Mouse (Mus musculus) layer of hippocampus, postnatal 25 days (tissue): ENCODE measurements around the gene Fbp2. TPM values are rescaled to one million over a fixed set of nuclear protein-coding genes. Genes with fewer than 3 reads are reported as not detected.
"Not testable (repeated sequence)": the region's sequence is repeated elsewhere in the genome, so short reads cannot be mapped to it uniquely, and the experiment has no call there.

ENCODE experiments used
- DNase-seq, 2 experiments: peaks; one replicate each; pipeline ENCODE4 v3.0.0; 2022; ENCODE audit warnings: mixed read lengths in 2 of 2, low spot score in 1 of 2; ENCODE audit errors: extremely low spot score in 1 of 2
- total RNA-seq, 2 experiments: library from RNA; stranded (reverse); gene quantifications; 2 replicates each; pipeline ENCODE4 v1.2.3; 2021

The Fbp2 gene
- total RNA-seq, 2 experiments from 2014 or later: not detected

DNA sequence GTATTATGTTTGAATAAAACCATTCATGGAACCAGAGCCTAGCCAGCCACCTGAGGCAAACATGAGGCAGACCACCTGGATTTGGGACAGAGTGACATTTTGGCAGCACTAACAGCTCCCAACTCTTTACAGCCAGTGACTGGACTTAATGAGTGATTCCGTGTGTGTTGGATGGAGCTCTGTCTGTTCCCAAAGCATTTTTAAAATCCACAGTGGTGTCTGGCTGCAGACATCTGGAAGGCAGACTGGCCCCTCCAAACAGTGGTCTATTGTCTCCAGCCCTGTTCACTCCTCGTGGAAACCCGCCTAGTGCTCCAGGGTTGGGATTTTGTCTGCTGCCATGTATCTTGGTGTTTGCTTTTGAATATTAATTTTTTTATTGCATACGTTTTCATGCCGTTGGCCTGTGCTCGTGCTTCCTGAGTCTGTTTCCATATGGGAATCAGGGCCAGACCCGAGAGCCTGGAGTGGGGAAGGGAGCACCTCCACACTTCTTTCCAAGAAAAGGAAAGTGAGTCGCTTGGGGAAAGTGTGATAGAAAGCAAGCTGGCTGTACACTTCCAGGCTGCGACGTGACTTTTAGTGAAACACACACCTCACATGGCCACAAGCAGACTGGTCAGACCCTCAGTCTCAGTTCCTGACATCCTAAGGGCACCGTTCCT is 7.6 kb upstream of the Fbp2 start:
- DNase-seq: no peak

DNA sequence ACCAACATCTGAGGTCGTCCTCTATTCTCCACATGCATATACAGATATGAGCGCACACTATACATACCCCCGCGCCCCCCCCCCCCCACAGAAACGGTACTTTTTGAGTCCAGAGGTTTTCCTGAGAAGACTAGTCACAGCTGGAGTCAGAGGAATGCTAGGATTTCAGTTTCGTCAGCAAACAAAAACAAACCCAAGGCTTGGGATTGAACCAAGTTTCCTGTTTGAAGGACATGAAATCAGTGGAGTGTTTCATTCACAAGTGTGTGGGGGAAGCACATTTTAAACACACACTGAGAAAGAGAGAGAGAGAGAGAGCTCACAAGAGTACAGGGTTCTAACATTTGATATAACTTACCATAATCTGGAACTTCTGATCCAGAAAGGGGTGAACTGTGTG is 5.5 kb upstream of the Fbp2 start:
- DNase-seq: no peak

DNA sequence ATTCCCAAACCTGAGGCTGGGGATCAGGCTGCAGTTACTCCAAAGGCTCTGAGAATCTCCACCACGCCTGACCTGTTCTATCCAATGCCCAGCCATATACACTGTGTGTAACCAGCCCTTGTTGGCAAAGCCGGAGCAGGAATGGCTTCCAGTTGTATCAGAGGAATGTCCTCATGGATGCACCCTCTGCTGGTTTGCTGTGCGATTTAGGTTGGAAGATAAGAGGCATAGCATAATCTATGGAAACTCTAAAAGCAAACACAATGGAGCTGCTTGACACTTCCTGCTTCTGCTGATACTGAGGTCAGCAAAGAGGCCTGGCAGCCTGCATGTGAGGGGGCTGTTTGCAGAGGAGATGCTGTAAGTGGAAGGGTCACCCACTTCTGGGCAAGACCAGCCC is 4.7 kb upstream of the Fbp2 start:
- no peak for DNase-seq

DNA sequence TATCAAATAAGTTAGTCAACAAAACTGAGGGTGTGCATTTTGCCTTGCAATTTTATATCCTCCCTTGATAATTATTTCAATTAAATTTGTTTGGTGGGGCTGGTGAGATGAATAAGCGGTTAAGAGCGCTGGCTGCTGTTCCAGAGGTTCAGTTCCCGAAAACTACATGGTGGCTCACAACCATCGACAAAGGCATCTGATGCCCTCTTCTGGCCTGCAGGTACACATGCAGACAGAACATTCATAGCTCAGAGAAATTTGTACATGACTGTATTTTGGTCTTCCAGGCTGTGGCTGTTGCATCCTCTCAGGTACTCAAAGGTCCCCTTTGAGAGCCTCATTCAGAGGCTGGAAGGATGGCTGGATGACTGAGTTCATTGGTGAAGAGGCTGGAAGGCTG is 1.8 kb upstream of the Fbp2 start:
- DNase-seq: no peak

DNA sequence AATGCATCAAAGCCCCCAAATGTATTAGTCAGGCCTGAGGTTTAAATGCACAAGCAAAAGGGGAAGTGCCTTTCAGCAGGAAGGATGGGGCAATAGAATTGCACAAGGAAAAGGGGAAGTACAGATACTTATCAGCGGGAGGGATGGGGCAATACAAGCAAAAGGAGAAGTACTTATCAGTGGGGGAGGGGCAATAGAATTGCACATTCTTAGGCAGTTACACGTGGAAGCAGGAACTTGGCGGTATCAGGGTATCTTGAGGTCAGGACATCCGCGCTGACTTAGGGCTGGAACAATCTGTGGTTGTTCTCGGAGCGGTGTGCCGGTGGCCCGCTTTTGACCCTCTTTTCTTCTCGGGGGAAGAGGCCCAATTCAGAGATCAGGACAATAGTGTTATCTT is 1.0 kb upstream of the Fbp2 start:
- DNase-seq: not testable (repeated sequence)

DNA sequence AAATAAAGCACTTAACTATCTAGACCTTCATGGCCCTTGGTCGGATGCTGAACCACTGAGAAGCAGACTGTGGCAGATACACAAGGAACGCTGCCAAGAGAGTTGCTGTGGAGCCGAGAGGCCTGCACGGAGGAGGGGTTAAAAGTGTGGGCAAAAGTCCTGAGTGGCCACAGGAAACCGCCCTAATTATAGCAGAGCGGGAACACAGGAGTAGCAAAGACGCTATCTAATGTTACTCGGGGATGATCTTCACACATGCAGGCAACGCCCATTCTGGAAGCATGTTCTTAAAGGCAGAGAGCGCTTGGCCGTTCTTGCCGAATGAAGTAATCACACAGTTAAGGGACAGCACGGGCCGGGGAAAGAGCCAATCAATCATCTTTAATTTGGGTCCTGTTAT is 1.4 kb downstream of the Fbp2 start:
- no peak for DNase-seq

DNA sequence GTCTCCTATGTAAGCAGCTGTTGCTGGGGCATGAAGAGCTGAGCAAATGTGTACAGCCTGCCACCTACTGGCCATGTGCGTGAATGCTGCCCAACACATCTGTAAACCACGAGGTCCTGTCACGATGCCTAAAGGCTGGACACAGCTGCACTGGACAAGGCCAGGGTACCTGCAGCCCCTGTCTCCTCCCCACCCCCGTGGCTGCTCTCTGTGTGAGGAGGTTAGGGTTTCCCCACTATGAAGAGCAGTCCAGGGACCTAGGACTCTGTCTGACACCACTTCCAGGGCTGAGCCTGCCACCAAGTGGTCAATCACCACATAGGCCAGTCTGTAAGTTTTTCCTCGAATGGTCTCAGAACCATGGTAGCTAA is 1.9 kb downstream of the Fbp2 start:
- peak; percentile 33 to 65 for DNase-seq

DNA sequence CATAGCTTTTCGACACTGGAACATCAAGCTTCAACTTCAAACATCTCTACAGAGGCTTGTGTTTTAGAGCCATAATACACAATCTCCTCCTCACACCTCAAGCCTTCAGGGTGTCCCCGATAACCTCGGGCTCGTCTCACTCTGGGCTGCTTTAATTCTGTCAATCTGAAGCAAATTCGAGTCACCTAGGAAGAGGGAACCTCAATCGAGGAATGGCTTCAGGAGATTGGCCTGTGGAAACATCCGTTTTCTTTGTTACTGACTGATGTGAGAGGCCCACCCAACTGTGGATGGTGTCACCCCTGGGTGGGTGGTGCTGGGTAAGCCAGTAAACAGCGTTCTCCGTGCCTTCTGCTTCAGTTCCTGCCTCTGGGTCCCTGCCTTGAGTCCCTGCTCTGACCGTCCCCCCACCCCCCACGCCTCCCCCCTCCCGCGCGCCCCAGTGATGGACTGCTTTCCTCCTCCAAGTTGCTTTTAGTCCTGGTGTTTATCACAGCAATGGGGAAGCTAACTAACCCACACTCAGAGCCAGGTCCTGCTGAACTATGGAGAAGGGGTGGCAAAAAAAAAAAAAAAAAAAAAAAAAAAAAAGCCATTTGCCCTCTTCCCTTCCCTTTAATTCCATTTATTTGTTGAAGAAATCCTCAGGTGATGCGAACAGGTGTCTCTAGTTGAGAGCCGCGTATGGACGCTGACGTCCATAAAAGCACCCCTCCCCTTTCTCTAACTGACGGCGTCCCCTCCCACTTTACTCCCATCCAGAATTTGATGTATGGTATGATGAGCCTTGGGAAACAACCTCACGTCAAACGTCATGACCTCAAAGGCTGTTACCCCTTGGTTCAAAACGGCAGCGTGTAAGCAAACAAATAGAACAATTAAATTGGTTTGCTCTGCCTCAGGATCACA is 2.6 kb downstream of the Fbp2 start:
- no peak for DNase-seq

DNA sequence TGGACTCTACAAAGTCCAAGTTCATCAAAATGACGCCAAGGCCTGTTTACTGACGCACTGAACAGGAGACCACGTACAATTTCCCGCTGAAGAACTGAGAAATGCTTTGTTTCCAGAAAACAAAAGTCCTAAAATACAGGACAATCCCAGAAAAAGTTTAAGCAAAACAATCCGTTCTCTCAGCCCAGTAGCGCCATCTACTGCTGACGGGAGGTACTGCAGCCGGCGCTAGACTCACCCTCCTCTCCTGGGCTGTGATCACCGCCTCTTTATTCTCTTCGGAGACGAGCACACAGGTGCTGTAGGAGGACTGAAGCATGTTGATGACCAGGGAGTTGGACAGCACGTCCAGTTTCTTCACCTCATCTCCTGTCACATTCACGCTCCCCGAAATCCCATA is 3.6 kb downstream of the Fbp2 start:
- peak; percentile 69 to 91 for DNase-seq

DNA sequence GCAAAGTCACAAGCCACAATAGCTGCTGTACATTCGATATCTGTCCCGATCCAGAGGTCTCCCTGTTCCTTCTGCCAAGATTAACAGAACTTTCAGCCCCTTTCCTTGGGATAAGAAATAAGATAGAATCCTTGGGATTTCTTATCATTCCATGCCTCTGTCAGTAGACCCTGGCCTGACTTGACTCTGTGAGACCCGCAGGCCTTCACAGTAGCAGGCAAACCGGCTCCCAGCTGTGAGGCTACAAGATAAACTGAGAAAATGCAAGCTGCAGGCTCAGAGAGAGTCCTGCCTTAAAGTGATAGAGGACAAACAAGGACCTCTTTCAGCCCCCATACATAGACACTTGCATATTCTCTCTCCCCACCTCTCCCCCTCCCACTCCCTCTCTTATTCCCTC is 24.9 kb downstream of the Fbp2 start:
- no peak for DNase-seq

DNA sequence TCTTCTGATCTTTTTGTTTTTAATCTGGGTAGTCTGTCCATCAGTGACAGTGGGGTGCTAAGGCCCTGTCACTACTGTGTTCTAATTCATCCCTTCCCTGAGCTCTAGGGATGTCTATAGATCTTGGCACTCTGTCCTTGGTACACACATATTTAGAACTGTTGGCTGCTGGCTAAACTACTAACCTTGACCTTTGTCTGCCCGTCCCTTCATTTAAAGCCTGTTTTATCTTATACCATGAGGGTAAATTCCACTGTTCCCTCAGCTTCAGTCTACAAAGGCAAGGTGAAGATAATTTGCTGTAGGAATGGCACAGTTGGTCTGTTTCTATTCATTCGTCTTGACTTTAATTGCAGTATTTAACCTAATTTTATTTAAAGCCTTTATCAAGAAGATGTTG is 26.0 kb downstream of the Fbp2 start:
- DNase-seq: no peak

DNA sequence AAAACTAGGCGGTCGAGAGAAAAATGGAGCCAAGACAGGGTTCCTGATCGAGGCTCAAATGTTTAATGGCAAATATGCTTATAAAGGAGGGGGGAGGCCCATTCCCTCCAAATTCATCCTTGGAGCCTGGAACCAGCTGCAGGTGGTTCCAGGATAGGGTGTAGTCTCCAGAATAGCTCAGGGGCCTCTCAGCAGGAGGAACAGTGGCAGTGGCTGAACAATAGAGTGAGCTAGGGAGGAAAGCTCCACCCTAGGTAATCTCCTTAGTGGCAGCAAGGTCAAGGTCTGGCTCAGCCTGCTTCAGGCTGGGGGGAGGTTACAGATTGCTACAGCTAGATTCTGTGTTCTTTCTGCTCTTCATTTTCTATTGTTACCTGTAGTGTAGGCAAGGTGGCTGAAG is 42.5 kb downstream of the Fbp2 start:
- DNase-seq: not testable (repeated sequence)

DNA sequence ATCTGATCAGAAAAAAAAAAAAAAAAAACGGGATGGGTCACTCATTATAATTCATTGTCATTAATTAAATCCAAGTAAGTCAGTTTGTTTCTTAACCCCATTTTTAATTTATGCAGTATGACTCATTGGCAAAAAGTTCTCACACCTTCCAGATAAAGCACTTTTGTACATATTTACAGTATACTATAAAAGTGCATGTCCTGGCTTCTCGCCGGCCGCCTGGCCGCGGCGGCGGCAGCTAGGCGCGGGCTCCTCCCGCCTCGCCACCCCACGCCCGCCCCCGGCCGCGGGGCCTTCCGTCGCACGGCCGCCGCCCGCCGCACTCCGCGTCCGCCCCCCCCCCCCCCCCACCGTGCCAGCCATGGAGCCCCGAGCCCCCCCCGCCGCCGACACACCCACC is 45.5 kb downstream of the Fbp2 start:
- DNase-seq: no peak

DNA sequence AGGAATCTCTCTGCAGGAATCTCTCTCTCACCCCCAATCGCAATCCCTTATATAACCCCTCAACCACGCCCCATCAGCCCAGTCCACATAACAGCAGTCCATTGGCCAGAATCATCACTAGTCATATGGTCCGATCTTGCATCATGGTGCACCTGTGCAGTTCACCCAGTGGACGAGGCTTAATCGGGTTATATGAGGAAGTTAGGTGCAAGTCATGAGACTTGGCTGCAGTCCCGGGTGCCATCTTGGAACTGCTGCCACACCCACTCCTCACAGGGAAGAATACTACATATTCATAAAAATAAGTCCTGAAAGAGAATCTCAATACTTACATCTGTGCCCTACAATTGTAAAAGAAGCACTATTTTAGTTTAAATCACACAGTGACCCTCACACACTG is 50.2 kb downstream of the Fbp2 start:
- not testable (repeated sequence) for DNase-seq

Other genes starting within 250 kb of the Fbp2 start
- gene 6720489N17Rik, start 234.2 kb downstream of the Fbp2 start, total RNA-seq: 1 to 10 TPM; 3.3 to 4.2 TPM
- gene Platr25, start 97.7 kb downstream of the Fbp2 start, total RNA-seq: 10 to 100 TPM; 11.4 to 11.7 TPM
- gene Gm5141, start 72.6 kb downstream of the Fbp2 start, total RNA-seq: 1 to 10 TPM; 3.8 to 7.6 TPM
- gene Fbp1, start 29.9 kb upstream of the Fbp2 start, total RNA-seq: under 1 TPM in 1 of 2 experiments, not detected in 1; 0.39 TPM
- 10 to 100 TPM; 70.6 to 82.7 TPM for gene 2010111I01Rik, start 106.5 kb upstream of the Fbp2 start, total RNA-seq